Mouse (Mus musculus): Measurements from ENCODE around the gene Gas8.

DNA sequence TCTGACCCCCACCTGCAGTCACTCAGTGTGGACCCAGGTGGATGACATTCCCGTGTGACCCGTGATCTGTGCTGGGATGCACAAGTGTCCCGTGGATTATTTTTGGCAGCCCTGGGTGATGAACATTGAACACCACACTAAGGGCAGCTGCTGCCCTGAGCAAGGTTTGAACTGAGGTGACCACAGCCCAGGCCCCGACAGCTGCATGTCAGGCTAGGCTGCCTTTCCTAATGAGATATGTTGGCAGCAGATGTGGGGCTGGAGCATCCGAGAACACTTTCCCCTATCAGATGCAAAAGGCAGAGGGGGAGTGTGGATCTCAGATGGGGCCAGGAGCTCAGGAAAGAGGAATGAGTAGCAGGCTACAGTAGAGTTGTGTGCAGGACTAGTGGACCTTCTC is 7.8 kb upstream of the Gas8 start:
- TF ChIP-seq POLR2A (IDR thresholded peaks at IDR 0.05; ENCODE audit: borderline replicate concordance, extremely low read depth, insufficient read depth, insufficient read length, poor library complexity, severe bottlenecking) (no peak), CTCF (IDR thresholded peaks at IDR 0.05; ENCODE audit: borderline replicate concordance, extremely low read depth, insufficient read depth, insufficient read length) (no peak)

All from brain, embryonic 14.5 days (tissue).